Mouse (Mus musculus) spleen, adult 18-20 months (tissue): ENCODE results near the gene Fam229a.
"Not testable (repeated sequence)": the region's sequence is repeated elsewhere in the genome, so short reads cannot be mapped to it uniquely, and the experiment has no call there.

Experiments used
- DNase-seq, 2 experiments: peaks; one replicate each; pipeline ENCODE4 v3.0.0; 2022; ENCODE audit warnings: mixed read lengths in 2 of 2

Fam229a gene

GRCm38 (mm10) chr4:129490972-129491880 lies at the start of gene Fam229a, which contains the start of gene Tssk3:
Fam229a (plus strand) TSS chr4:129491190.
Tssk3 (minus strand) TSS chr4:129491022.
- DNase-seq: peak; percentile 28 to 37

- no peak for DNase-seq
Measured at GRCm38 (mm10) chr4:129447360-129447759, 43.6 kb upstream of the Fam229a start.

GRCm38 (mm10) chr4:129447778-129448563 lies 43.0 kb upstream of the Fam229a start:
- DNase-seq: no peak

GRCm38 (mm10) chr4:129448713-129449112 lies 42.3 kb upstream of the Fam229a start:
- no peak for DNase-seq

- DNase-seq: no peak
Measured at GRCm38 (mm10) chr4:129450851-129451250, 40.1 kb upstream of the Fam229a start.

GRCm38 (mm10) chr4:129451471-129452169 lies 39.4 kb upstream of the Fam229a start:
- DNase-seq: no peak

GRCm38 (mm10) chr4:129455265-129455664 lies 35.7 kb upstream of the Fam229a start:
- peak in 1 of 2 experiments; percentile 34 for DNase-seq

GRCm38 (mm10) chr4:129456126-129456525 lies 34.9 kb upstream of the Fam229a start:
- no peak for DNase-seq

GRCm38 (mm10) chr4:129457311-129457710 lies 33.7 kb upstream of the Fam229a start:
- DNase-seq: not testable (repeated sequence)

GRCm38 (mm10) chr4:129459726-129460125 lies 31.3 kb upstream of the Fam229a start:
- no peak for DNase-seq

GRCm38 (mm10) chr4:129460827-129461182 lies 30.2 kb upstream of the Fam229a start:
- no peak for DNase-seq

GRCm38 (mm10) chr4:129461183-129461960 lies 29.6 kb upstream of the Fam229a start, which contains the start of gene Bsdc1:
Bsdc1 (plus strand) TSS chr4:129461581.
- DNase-seq: peak; percentile 99

- no peak for DNase-seq
Measured at GRCm38 (mm10) chr4:129462118-129462517, 28.9 kb upstream of the Fam229a start.

- no peak for DNase-seq
Measured at GRCm38 (mm10) chr4:129463097-129464059, 27.6 kb upstream of the Fam229a start.

- DNase-seq: no peak
Measured at GRCm38 (mm10) chr4:129464286-129464815, 26.6 kb upstream of the Fam229a start.

- DNase-seq: no peak
Measured at GRCm38 (mm10) chr4:129476047-129476446, 14.9 kb upstream of the Fam229a start.

GRCm38 (mm10) chr4:129479863-129480262 lies 11.1 kb upstream of the Fam229a start:
- DNase-seq: no peak

- no peak for DNase-seq
Measured at GRCm38 (mm10) chr4:129481090-129481489, 9.9 kb upstream of the Fam229a start.

- DNase-seq: no peak
Measured at GRCm38 (mm10) chr4:129494681-129495080, 3.7 kb downstream of the Fam229a start.
